ENCODE assay signal across 8 mouse cellular contexts in the genomic region with DNA sequence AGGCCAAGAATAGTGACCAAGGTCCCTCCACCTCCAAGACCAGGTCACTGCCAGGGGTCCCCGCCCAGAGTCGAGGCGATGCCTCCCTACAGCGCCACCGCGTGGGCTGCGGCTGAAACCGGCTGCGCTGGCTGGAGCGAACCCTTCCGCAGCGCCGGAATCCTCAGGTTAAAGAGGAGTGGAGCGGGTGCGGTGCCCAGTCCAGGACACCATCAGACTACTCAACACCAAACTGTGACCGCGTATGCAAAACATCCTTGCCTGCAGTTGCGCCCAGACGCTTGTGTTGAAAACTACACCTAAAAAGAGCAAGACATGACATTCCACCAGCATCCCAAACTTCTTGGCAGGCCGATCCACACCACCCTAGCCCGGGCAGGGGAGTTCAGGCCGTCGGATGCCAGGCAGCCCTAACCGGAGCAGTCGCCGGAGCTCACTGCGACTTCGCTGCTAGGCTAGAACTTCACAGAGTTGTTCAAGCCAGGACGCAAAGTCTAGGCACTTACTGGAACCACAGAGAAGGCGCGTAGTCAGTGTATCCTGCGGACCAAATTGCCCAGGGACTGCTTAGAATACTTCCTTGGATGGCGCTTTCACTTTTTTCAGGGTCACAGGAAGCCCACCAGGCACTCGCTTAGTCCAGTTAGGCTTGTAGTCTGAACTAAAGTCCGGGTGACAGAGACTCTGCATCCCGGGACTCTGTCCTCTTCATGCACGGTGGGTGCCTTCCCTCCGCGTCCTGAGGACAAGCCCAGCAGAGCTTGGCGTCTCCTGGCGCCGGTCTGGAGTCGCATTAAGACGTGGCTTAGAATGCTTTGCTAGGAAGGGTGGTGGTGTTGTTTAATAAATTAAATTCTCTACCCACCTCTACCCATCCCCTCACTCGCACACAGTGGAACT. TPM values are rescaled to one million over a fixed set of nuclear protein-coding genes. Genes with fewer than 3 reads are reported as not detected.
A peak's percentile ranks its signal among the peaks of the same experiment; 100 is the strongest.
DNase-seq lines count a peak whose midpoint lies in the region; ATAC-seq and TF ChIP-seq lines count a peak whose summit lies in the region.

No protein-coding gene starts in this region.

- H3K4me3 ChIP-seq in gastrocnemius, adult 2 months, result peak overlapping the region; percentile 59
- peak overlapping the region; percentile 33 for H3K4me3 ChIP-seq in intestine, embryonic 14.5 days (ENCODE audit: low read depth, low read length)
- H3K4me3 ChIP-seq in midbrain, embryonic 14.5 days (replicated peaks; ENCODE audit: low read depth, low read length), result peak overlapping the region; percentile 0

- H3K27me3 ChIP-seq in intestine, embryonic 14.5 days (replicated peaks; ENCODE audit: control insufficient read depth, insufficient read depth, low read length), result peaks cover 68% of the 10 kb centered on the region
- peaks cover 76% of the 10 kb centered on the region for H3K27me3 ChIP-seq in midbrain, embryonic 14.5 days (ENCODE audit: control insufficient read depth, insufficient read depth, low read length)

- H3K9me3 ChIP-seq in intestine, embryonic 14.5 days (ENCODE audit: control insufficient read depth, low read length), result no peaks in the 10 kb centered on the region
- no peaks in the 10 kb centered on the region for H3K9me3 ChIP-seq in midbrain, embryonic 14.5 days (ENCODE audit: control insufficient read depth, low read length)

- H3K4me1 ChIP-seq in intestine, embryonic 14.5 days (replicated peaks; ENCODE audit: control insufficient read depth, insufficient read depth, low read length), result peaks cover 13% of the 10 kb centered on the region; the same call in 1 of the 2 replicates
- no peaks in the 10 kb centered on the region for H3K4me1 ChIP-seq in midbrain, embryonic 14.5 days (ENCODE audit: control insufficient read depth, insufficient read depth, low read length)

- peak; percentile 70 for DNase-seq in right cerebral cortex, postnatal 14 days
- no peak for DNase-seq in right cerebral cortex, postnatal 36 days (ENCODE audit: low spot score in 2 of 2)
- DNase-seq in cerebellum, postnatal 25 days, result peak; percentile 80 to 88
- DNase-seq in gastrocnemius, adult 2 months, result peak; percentile 79
- peak; percentile 89 for DNase-seq in intestine, embryonic 14.5 days (ENCODE audit: low spot score)
- DNase-seq in liver, result peak; percentile 53
- peak; percentile 85 for DNase-seq in midbrain, embryonic 14.5 days
- peak; percentile 18 for DNase-seq in thymus, postnatal 25 days

- peak; percentile 28; the same call in 1 of the 2 replicates for ATAC-seq in intestine, embryonic 14.5 days (replicated peaks; ENCODE audit: low FRiP score, low TSS enrichment, low read depth)
- ATAC-seq in midbrain, embryonic 14.5 days (ENCODE audit: low FRiP score, low TSS enrichment), result no peak

- no peak overlapping the region for H3K9ac ChIP-seq in intestine, embryonic 14.5 days (ENCODE audit: low read length)
- no peak overlapping the region for H3K9ac ChIP-seq in midbrain, embryonic 14.5 days (replicated peaks; ENCODE audit: low read length)

- intact Hi-C loops in gastrocnemius, adult 2 months (cut with DNase I), result no loop called here

- H3K36me3 ChIP-seq in intestine, embryonic 14.5 days (ENCODE audit: control insufficient read depth, insufficient read depth, low read length), result no peaks in the 10 kb centered on the region
- H3K36me3 ChIP-seq in midbrain, embryonic 14.5 days (ENCODE audit: control insufficient read depth, insufficient read depth, low read length), result no peaks in the 10 kb centered on the region

- peak; percentile 79 for TF ChIP-seq CTCF in gastrocnemius, adult 2 months (IDR thresholded peaks at IDR 0.05)

- peak overlapping the region; percentile 42 for H3K4me2 ChIP-seq in intestine, embryonic 14.5 days (ENCODE audit: low read length)
- H3K4me2 ChIP-seq in midbrain, embryonic 14.5 days (ENCODE audit: low read length), result peak overlapping the region; percentile 44

- H3K27ac ChIP-seq in gastrocnemius, adult 2 months, result no peak overlapping the region
- H3K27ac ChIP-seq in intestine, embryonic 14.5 days (ENCODE audit: low read depth), result no peak overlapping the region
- H3K27ac ChIP-seq in midbrain, embryonic 14.5 days (replicated peaks; ENCODE audit: low read depth, low read length), result no peak overlapping the region

- WGBS in intestine, embryonic 14.5 days, result 3% methylated on average over 45 of the region's 45 CpGs
- under 1% methylated on average over 45 of the region's 45 CpGs for WGBS in midbrain, embryonic 14.5 days

RNA-seq across cellular contexts. Expression of a gene that starts 1.0 kb away (rescaled TPM):
- under 1 TPM; 0.22 to 0.28 TPM for total RNA-seq in gastrocnemius, adult 2 months (2021)
- polyA plus RNA-seq in intestine, embryonic 14.5 days (2014; fragmentation: Nextera tagmentation; extraction: Ambion mirVana), result 4.3 and 4.6 TPM in 2 replicates
- polyA plus RNA-seq in midbrain, embryonic 14.5 days (2014; fragmentation: Nextera tagmentation; extraction: Ambion mirVana), result 0.78 and 1.1 TPM in 2 replicates

Comparison
In these comparisons a context has a peak if more than half of its experiments do, and no peak if none do; other contexts are left out.
1. DNase-seq: peak in right cerebral cortex, postnatal 14 days (single experiment), cerebellum, postnatal 25 days (2 of 2), gastrocnemius, adult 2 months (single experiment), intestine, embryonic 14.5 days (single experiment), liver (single experiment), midbrain, embryonic 14.5 days (single experiment) and thymus, postnatal 25 days (single experiment); none in right cerebral cortex, postnatal 36 days (0 of 2).
2. H3K4me3 ChIP-seq: peak in every context shown above with its lines; median percentile 59 in gastrocnemius, adult 2 months; 33 in intestine, embryonic 14.5 days; 0 in midbrain, embryonic 14.5 days.